ENCODE assay signal across 8 mouse cellular contexts in the genomic region with DNA sequence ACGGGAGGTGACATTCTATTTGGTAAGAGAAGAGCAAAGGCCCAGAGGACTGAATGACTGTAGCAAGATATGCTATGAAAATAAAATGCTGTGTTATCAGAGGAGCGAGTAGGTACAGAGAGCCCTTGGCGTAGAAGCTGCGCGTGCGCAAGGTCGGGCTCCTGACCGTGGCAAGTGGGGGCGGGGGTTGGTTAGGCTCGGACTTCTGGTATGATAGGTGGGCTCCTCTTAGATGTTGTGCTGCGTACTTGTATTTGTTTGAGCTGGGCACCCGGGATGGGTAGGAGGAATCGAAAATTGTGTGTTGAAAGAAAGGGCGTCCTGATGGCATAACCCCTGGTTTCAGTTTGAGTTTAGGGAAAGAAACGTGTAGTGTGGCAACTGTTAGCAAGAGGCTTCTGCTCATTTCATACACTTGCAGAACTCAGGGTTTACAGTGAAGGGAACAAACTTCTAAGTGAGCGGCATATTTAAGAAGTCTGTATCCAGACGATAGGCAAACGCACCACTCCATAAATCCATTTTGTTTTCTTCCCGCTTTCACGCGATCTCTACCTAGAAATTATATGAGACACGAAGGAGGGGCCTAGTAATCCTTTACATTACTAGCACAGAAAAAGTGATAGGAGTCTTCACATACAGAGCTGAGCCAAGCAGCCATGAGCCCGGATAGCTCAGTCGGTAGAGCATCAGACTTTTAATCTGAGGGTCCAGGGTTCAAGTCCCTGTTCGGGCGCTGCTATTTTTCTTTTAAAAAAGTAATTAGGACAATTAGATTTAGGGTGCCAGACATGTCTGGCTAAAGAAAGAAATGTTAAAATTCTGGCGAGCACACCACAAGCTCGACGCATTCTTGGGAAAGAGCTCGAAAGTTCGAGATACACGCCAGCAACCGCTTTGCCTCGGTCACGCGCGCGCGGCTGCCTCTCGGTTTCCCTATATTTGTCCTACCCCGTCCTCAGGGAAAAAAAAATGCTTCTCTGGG. TPM values are rescaled to one million over a fixed set of nuclear protein-coding genes. Genes with fewer than 3 reads are reported as not detected.
DNase-seq lines count a peak whose midpoint lies in the region; ATAC-seq and TF ChIP-seq lines count a peak whose summit lies in the region.

No protein-coding gene starts in this region.

- H3K9me3 ChIP-seq in ES-E14 (ENCODE audit: control insufficient read depth, insufficient read depth, low read depth, low read length) = no peaks in the 10 kb centered on the region
- no peaks in the 10 kb centered on the region for H3K9me3 ChIP-seq in forebrain, postnatal 0 days (ENCODE audit: low read length)
- H3K9me3 ChIP-seq in lung, embryonic 14.5 days (ENCODE audit: low read depth, low read length) = no peaks in the 10 kb centered on the region

- H3K9ac ChIP-seq in ES-E14 (ENCODE audit: insufficient read depth, low read depth, low read length, poor library complexity, severe bottlenecking) = peak overlapping the region; percentile 76
- H3K9ac ChIP-seq in forebrain, postnatal 0 days = peak overlapping the region; percentile 57
- H3K9ac ChIP-seq in lung, embryonic 14.5 days = peak overlapping the region; percentile 64

- ATAC-seq in forebrain, postnatal 0 days = peak; percentile 65
- peak; percentile 57 for ATAC-seq in lung, embryonic 14.5 days (ENCODE audit: insufficient read depth)
- peak; percentile 34 for ATAC-seq in neutrophil, adult 5-6 weeks (ENCODE audit: extremely low read depth, insufficient number of reproducible peaks, low FRiP score, poor library complexity, severe bottlenecking)

- TF ChIP-seq CTCF in cerebellum, adult 2 months (IDR thresholded peaks at IDR 0.05; ENCODE audit: borderline replicate concordance, insufficient read depth, low read depth, low read length) = no peak
- TF ChIP-seq CTCF in forebrain, postnatal 0 days (IDR thresholded peaks at IDR 0.05; ENCODE audit: low read depth) = no peak
- no peak for TF ChIP-seq CTCF in lung, embryonic 14.5 days (IDR thresholded peaks at IDR 0.05; ENCODE audit: low read depth)

- DNase-seq in ES-E14 (ENCODE audit: low read depth, low spot score) = peak; percentile 87
- peak; percentile 90 to 91 for DNase-seq in cerebellum, adult 2 months
- DNase-seq in forebrain, postnatal 0 days = peak; percentile 96
- peak; percentile 88 for DNase-seq in heart, postnatal 4 days
- DNase-seq in layer of hippocampus, adult 8-10 months (ENCODE audit: low spot score in 2 of 2) = peak; percentile 83 to 92
- DNase-seq in lung, embryonic 14.5 days = peak; percentile 99
- peak; percentile 78 for DNase-seq in testis, postnatal 14 days (ENCODE audit: low spot score)

- peak overlapping the region; percentile 76 to 82 for H3K4me3 ChIP-seq in ES-E14 (ENCODE audit: insufficient read depth in 1 of 2, low read depth in 1 of 2, low read length in 2 of 2, poor library complexity in 1 of 2, severe bottlenecking in 1 of 2)
- peak overlapping the region; percentile 79 for H3K4me3 ChIP-seq in cerebellum, adult 2 months (replicated peaks; ENCODE audit: insufficient read depth, low read depth, low read length)
- H3K4me3 ChIP-seq in forebrain, postnatal 0 days (ENCODE audit: low read depth, low read length) = peak overlapping the region; percentile 60
- peak overlapping the region; percentile 63 for H3K4me3 ChIP-seq in lung, embryonic 14.5 days (ENCODE audit: low read depth, low read length)

- TF ChIP-seq POLR2A in cerebellum, adult 2 months (IDR thresholded peaks at IDR 0.05; ENCODE audit: borderline replicate concordance, insufficient read depth, low read length) = peak; percentile 54; the same call in 1 of the 2 replicates

- under 1% methylated on average over 41 of the region's 41 CpGs for WGBS in cerebellum, adult 2 months
- WGBS in forebrain, postnatal 0 days = under 1% methylated on average over 41 of the region's 41 CpGs
- WGBS in lung, embryonic 14.5 days = under 1% methylated on average over 41 of the region's 41 CpGs

- in situ Hi-C loops in ES-E14 (cut with MboI; ENCODE audit: low sequenced_read_pairs in 2 of 2, unreplicated experiment in 2 of 2) = loop anchor here in 1 of 2 experiments (25.0 kb wide), 1 partner anchor 782 kb away; a partner anchor contains a TSS

- H3K27ac ChIP-seq in ES-E14 (ENCODE audit: insufficient read depth, low read depth, low read length, poor library complexity, severe bottlenecking) = no peak overlapping the region
- H3K27ac ChIP-seq in cerebellum, adult 2 months (ENCODE audit: insufficient read depth, low read length) = peak overlapping the region; percentile 60; the same call in 1 of the 2 replicates
- H3K27ac ChIP-seq in forebrain, postnatal 0 days (ENCODE audit: low read depth, low read length) = peak overlapping the region; percentile 78
- peak overlapping the region; percentile 69; the same call in 1 of the 2 replicates for H3K27ac ChIP-seq in lung, embryonic 14.5 days (ENCODE audit: low read depth)

- peaks cover 2 to 6% of the 10 kb centered on the region in 2 experiments; a peak in 1 of 4 replicates for H3K4me1 ChIP-seq in ES-E14 (ENCODE audit: control insufficient read depth in 2 of 2, insufficient read depth in 2 of 2, low read length in 2 of 2, poor library complexity in 1 of 2)
- peaks cover 4% of the 10 kb centered on the region; the same call in 1 of the 2 replicates for H3K4me1 ChIP-seq in cerebellum, adult 2 months (ENCODE audit: control insufficient read depth, insufficient read depth, low read length)
- H3K4me1 ChIP-seq in forebrain, postnatal 0 days (ENCODE audit: insufficient read depth) = peaks cover 18% of the 10 kb centered on the region
- peaks cover 2% of the 10 kb centered on the region; the same call in 1 of the 2 replicates for H3K4me1 ChIP-seq in lung, embryonic 14.5 days (ENCODE audit: insufficient read depth)

- H3K4me2 ChIP-seq in forebrain, postnatal 0 days (ENCODE audit: low read depth) = peak overlapping the region; percentile 62
- H3K4me2 ChIP-seq in lung, embryonic 14.5 days = peak overlapping the region; percentile 67

- no peaks in the 10 kb centered on the region for H3K36me3 ChIP-seq in ES-E14 (ENCODE audit: control insufficient read depth, insufficient read depth, low read length, poor library complexity, severe bottlenecking)
- no peaks in the 10 kb centered on the region for H3K36me3 ChIP-seq in forebrain, postnatal 0 days (ENCODE audit: insufficient read depth)
- H3K36me3 ChIP-seq in lung, embryonic 14.5 days (ENCODE audit: insufficient read depth) = no peaks in the 10 kb centered on the region

- no peaks in the 10 kb centered on the region for H3K27me3 ChIP-seq in cerebellum, adult 2 months (ENCODE audit: control insufficient read depth, insufficient read depth, low read length)
- H3K27me3 ChIP-seq in forebrain, postnatal 0 days (ENCODE audit: insufficient read depth, low read length) = no peaks in the 10 kb centered on the region
- no peaks in the 10 kb centered on the region for H3K27me3 ChIP-seq in lung, embryonic 14.5 days (ENCODE audit: insufficient read depth, low read length)

TF ChIP-seq in ES-E14, 5 proteins besides CTCF, POLR2A, EP300 and RAD21:
- TF ChIP-seq ZC3H11A (IDR thresholded peaks at IDR 0.05; ENCODE audit: borderline replicate concordance, low read depth, low read length) (no peak), MAFK (IDR thresholded peaks at IDR 0.05; ENCODE audit: insufficient read depth, low read depth, low read length) (peak; percentile 69; the same call in 1 of the 2 replicates)

RNA-seq across cellular contexts. Expression of a gene that starts 35.4 kb away (rescaled TPM):
- 0.11 and 0.27 TPM in 2 replicates for total RNA-seq in ES-E14 (2012; rRNA removed)
- polyA plus RNA-seq in cerebellum, adult 2 months (2012; rRNA removed) = not detected in 2 replicates
- not detected in 2 replicates for total RNA-seq in forebrain, postnatal 0 days (2014; rRNA removed)
- not detected in 2 replicates for polyA plus RNA-seq in forebrain, postnatal 0 days (2015; fragmentation: Nextera tagmentation; extraction: Ambion mirVana)
- total RNA-seq in heart, postnatal 4 days (2021) = not detected
- total RNA-seq in layer of hippocampus, adult 8-10 months (2022) = not detected
- polyA plus RNA-seq in lung, embryonic 14.5 days (2014; fragmentation: Nextera tagmentation; extraction: Ambion mirVana) = not detected in 2 replicates
- not detected in 2 replicates for total RNA-seq in neutrophil, adult 5-6 weeks (2017)

RNA-seq across cellular contexts. Expression of a gene that starts 39.9 kb away (rescaled TPM):
- 15.8 and 18.5 TPM in 2 replicates for total RNA-seq in ES-E14 (2012; rRNA removed)
- polyA plus RNA-seq in cerebellum, adult 2 months (2012; rRNA removed) = 38.9 and 39.9 TPM in 2 replicates
- total RNA-seq in forebrain, postnatal 0 days (2014; rRNA removed) = 27.3 and 30.3 TPM in 2 replicates
- polyA plus RNA-seq in forebrain, postnatal 0 days (2015; fragmentation: Nextera tagmentation; extraction: Ambion mirVana) = 2.3 and 3.1 TPM in 2 replicates
- 10 to 100 TPM; 69.5 to 71.2 TPM for total RNA-seq in heart, postnatal 4 days (2021)
- total RNA-seq in layer of hippocampus, adult 8-10 months (2022) = 10 to 100 TPM; 49.6 to 55.3 (median 53.3) TPM
- 7.4 and 7.5 TPM in 2 replicates for polyA plus RNA-seq in lung, embryonic 14.5 days (2014; fragmentation: Nextera tagmentation; extraction: Ambion mirVana)
- 39.0 and 42.6 TPM in 2 replicates for total RNA-seq in neutrophil, adult 5-6 weeks (2017)

RNA-seq across cellular contexts. Expression of a gene that starts 56.8 kb away (rescaled TPM):
- not detected in 2 replicates for total RNA-seq in ES-E14 (2012; rRNA removed)
- polyA plus RNA-seq in cerebellum, adult 2 months (2012; rRNA removed) = not detected in 2 replicates
- not detected in 2 replicates for total RNA-seq in forebrain, postnatal 0 days (2014; rRNA removed)
- not detected in 2 replicates for polyA plus RNA-seq in forebrain, postnatal 0 days (2015; fragmentation: Nextera tagmentation; extraction: Ambion mirVana)
- not detected for total RNA-seq in heart, postnatal 4 days (2021)
- not detected for total RNA-seq in layer of hippocampus, adult 8-10 months (2022)
- not detected in 2 replicates for polyA plus RNA-seq in lung, embryonic 14.5 days (2014; fragmentation: Nextera tagmentation; extraction: Ambion mirVana)
- not detected in 2 replicates for total RNA-seq in neutrophil, adult 5-6 weeks (2017)
